In the genomic region with DNA sequence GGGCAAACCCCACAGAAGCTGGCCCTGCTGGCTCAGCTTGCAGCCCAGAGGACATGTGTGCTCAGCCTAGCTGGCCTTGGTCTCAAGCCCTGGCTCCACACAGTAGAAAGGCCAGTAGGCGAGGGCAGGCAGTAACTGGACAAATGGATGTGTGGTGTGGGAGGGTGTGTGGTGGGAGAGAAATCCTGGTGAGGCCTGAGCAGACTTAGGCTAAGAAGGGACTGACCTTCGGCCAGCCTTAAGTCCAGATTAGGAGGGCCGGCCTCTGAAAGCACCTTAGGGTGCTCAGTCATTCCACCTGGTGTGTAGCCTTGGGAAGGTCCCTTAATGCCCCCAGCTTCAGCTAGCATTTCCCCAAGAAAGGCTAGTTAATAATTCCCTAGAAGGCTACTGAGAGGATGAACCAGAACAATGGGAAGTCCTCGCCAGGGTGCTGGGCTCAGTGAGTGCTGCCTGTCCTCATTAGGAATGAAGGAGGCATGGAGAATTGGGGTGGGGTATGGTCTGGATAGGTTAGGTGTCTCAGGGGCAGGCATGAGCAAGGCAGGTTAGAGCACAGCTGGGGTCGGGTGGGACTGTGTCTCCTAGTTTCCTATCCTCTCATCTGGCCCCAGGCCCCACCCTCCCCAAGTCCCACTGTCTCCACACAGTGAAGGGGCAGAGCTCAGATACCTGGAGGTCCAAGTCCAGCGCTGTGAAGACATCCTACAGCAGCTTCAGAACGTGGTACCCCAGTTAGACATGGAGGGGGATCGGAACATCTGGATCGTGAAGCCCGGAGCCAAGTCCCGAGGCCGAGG, we compare ENCODE assay signal across 17 mouse cellular contexts. TPM values are rescaled to one million over a fixed set of nuclear protein-coding genes. Genes with fewer than 3 reads are reported as not detected.
DNase-seq lines count a peak whose midpoint lies in the region; ATAC-seq lines count a peak whose summit lies in the region.
"Had no signal": no experiment of that assay in that cellular context is flagged by ENCODE, and none has a peak within 500 bp of the region (broad histone marks: within the 10 kb centered on the region; RNA-seq: fewer than 3 reads in every experiment).

No protein-coding gene starts in this region.

- H3K36me3 ChIP-seq in heart, embryonic 12.5 days, result peaks cover 14% of the 10 kb centered on the region; the same call in 1 of the 2 replicates
- peaks cover 35% of the 10 kb centered on the region for H3K36me3 ChIP-seq in midbrain, embryonic 13.5 days
- H3K36me3 ChIP-seq in midbrain, embryonic 14.5 days (ENCODE audit: control insufficient read depth, insufficient read depth, low read length), result peaks cover 19% of the 10 kb centered on the region
- no peaks in the 10 kb centered on the region for H3K36me3 ChIP-seq in kidney, embryonic 14.5 days (ENCODE audit: control insufficient read depth, insufficient read depth, low read length)

- DNase-seq in heart, postnatal 14 days, result no peak
- no peak for DNase-seq in midbrain, embryonic 14.5 days
- DNase-seq in yolk sac, embryonic 10.5 days (ENCODE audit: low spot score), result peak; percentile 82
- DNase-seq in adrenal gland, adult 18-20 months (ENCODE audit: low spot score in 2 of 2), result no peak
- no peak for DNase-seq in lung, postnatal 10 days
- DNase-seq: B cell, adult 2 months; cerebellum, adult 9-10 months; heart, postnatal 10 days; thymus, adult 2 months had no signal

- intact Hi-C loops in heart, postnatal 14 days (cut with DNase I), result no loop called here

- H3K4me2 ChIP-seq in heart, embryonic 12.5 days, result no peak overlapping the region
- no peak overlapping the region for H3K4me2 ChIP-seq in midbrain, embryonic 13.5 days (replicated peaks)
- H3K4me2 ChIP-seq in midbrain, embryonic 14.5 days (ENCODE audit: low read length), result no peak overlapping the region
- H3K4me2 ChIP-seq in kidney, embryonic 14.5 days (replicated peaks; ENCODE audit: low read depth, low read length), result no peak overlapping the region

- 70% methylated on average over 12 of the region's 12 CpGs for WGBS in heart, embryonic 12.5 days
- WGBS in midbrain, embryonic 13.5 days, result 77% methylated on average over 12 of the region's 12 CpGs
- WGBS in midbrain, embryonic 14.5 days, result 79% methylated on average over 12 of the region's 12 CpGs
- WGBS in kidney, embryonic 14.5 days, result 82% methylated on average over 12 of the region's 12 CpGs

- no peak overlapping the region for H3K27ac ChIP-seq in heart, embryonic 12.5 days (ENCODE audit: poor library complexity, severe bottlenecking)
- no peak overlapping the region for H3K27ac ChIP-seq in midbrain, embryonic 13.5 days
- H3K27ac ChIP-seq in midbrain, embryonic 14.5 days (replicated peaks; ENCODE audit: low read depth, low read length), result no peak overlapping the region
- H3K27ac ChIP-seq in kidney, embryonic 14.5 days (ENCODE audit: low read depth, low read length), result no peak overlapping the region

- H3K4me3 ChIP-seq in heart, embryonic 12.5 days, result no peak overlapping the region
- H3K4me3 ChIP-seq in midbrain, embryonic 13.5 days (replicated peaks), result no peak overlapping the region
- H3K4me3 ChIP-seq in midbrain, embryonic 14.5 days (replicated peaks; ENCODE audit: low read depth, low read length), result no peak overlapping the region
- no peak overlapping the region for H3K4me3 ChIP-seq in kidney, embryonic 14.5 days (ENCODE audit: low read length)
- H3K4me3 ChIP-seq: erythroblast, embryonic 14.5 days had no signal

- H3K27me3 ChIP-seq in heart, embryonic 12.5 days (replicated peaks), result no peaks in the 10 kb centered on the region
- no peaks in the 10 kb centered on the region for H3K27me3 ChIP-seq in midbrain, embryonic 13.5 days
- no peaks in the 10 kb centered on the region for H3K27me3 ChIP-seq in midbrain, embryonic 14.5 days (ENCODE audit: control insufficient read depth, insufficient read depth, low read length)
- no peaks in the 10 kb centered on the region for H3K27me3 ChIP-seq in kidney, embryonic 14.5 days (ENCODE audit: control insufficient read depth, insufficient read depth, low read length)

- H3K4me1 ChIP-seq in heart, embryonic 12.5 days (replicated peaks), result no peaks in the 10 kb centered on the region
- H3K4me1 ChIP-seq in midbrain, embryonic 13.5 days (replicated peaks), result peaks cover 3% of the 10 kb centered on the region; the same call in 1 of the 2 replicates
- H3K4me1 ChIP-seq in midbrain, embryonic 14.5 days (ENCODE audit: control insufficient read depth, insufficient read depth, low read length), result no peaks in the 10 kb centered on the region
- H3K4me1 ChIP-seq in kidney, embryonic 14.5 days (ENCODE audit: control insufficient read depth, insufficient read depth, low read length), result no peaks in the 10 kb centered on the region

- H3K9me3 ChIP-seq in heart, embryonic 12.5 days (replicated peaks), result no peaks in the 10 kb centered on the region
- no peaks in the 10 kb centered on the region for H3K9me3 ChIP-seq in midbrain, embryonic 13.5 days
- H3K9me3 ChIP-seq in midbrain, embryonic 14.5 days (ENCODE audit: control insufficient read depth, low read length), result no peaks in the 10 kb centered on the region
- H3K9me3 ChIP-seq in kidney, embryonic 14.5 days (ENCODE audit: control insufficient read depth, low read length), result no peaks in the 10 kb centered on the region

- H3K9ac ChIP-seq in heart, embryonic 12.5 days, result no peak overlapping the region
- 0 out of 2 replicates have a peak overlapping the region, but pooled peaks have one; percentile 23 for H3K9ac ChIP-seq in midbrain, embryonic 13.5 days (replicated peaks)
- H3K9ac ChIP-seq in midbrain, embryonic 14.5 days (replicated peaks; ENCODE audit: low read length), result no peak overlapping the region
- no peak overlapping the region for H3K9ac ChIP-seq in kidney, embryonic 14.5 days (ENCODE audit: low read depth, low read length)

- ATAC-seq in heart, embryonic 12.5 days (ENCODE audit: insufficient number of reproducible peaks, low FRiP score), result peak; percentile 13; the same call in 1 of the 2 replicates
- 0 out of 2 replicates have a peak, but pooled peaks have one; percentile 40 for ATAC-seq in midbrain, embryonic 13.5 days
- no peak for ATAC-seq in midbrain, embryonic 14.5 days (ENCODE audit: low FRiP score, low TSS enrichment)
- peak; percentile 50; the same call in 1 of the 2 replicates for ATAC-seq in kidney, embryonic 14.5 days (ENCODE audit: low FRiP score, low TSS enrichment)

RNA-seq across cellular contexts. Expression of a gene that starts 14.3 kb away (rescaled TPM):
- 15.2 and 16.0 TPM in 2 replicates for polyA plus RNA-seq in heart, embryonic 12.5 days (2016; fragmentation: Nextera tagmentation; extraction: Ambion mirVana)
- total RNA-seq in heart, postnatal 14 days (2021), result 10 to 100 TPM in 1 of 2 experiments, 1 to 10 TPM in 1; 10.0 to 12.2 TPM
- polyA plus RNA-seq in midbrain, embryonic 13.5 days (2015; fragmentation: Nextera tagmentation; extraction: Ambion mirVana), result 20.8 and 23.0 TPM in 2 replicates
- polyA plus RNA-seq in midbrain, embryonic 14.5 days (2014; fragmentation: Nextera tagmentation; extraction: Ambion mirVana), result 20.7 and 24.6 TPM in 2 replicates
- polyA plus RNA-seq in kidney, embryonic 14.5 days (2014; fragmentation: Nextera tagmentation; extraction: Ambion mirVana), result 29.0 and 30.5 TPM in 2 replicates
- total RNA-seq in adrenal gland, adult 18-20 months (2021), result 1 to 10 TPM; 6.3 to 8.5 TPM

RNA-seq across cellular contexts. Expression of a gene that starts 15.8 kb away (rescaled TPM):
- 1.6 and 2.5 TPM in 2 replicates for polyA plus RNA-seq in heart, embryonic 12.5 days (2016; fragmentation: Nextera tagmentation; extraction: Ambion mirVana)
- 1 to 10 TPM; 1.8 to 2.1 TPM for total RNA-seq in heart, postnatal 14 days (2021)
- 10.8 and 11.4 TPM in 2 replicates for polyA plus RNA-seq in midbrain, embryonic 13.5 days (2015; fragmentation: Nextera tagmentation; extraction: Ambion mirVana)
- 7.3 and 7.8 TPM in 2 replicates for polyA plus RNA-seq in midbrain, embryonic 14.5 days (2014; fragmentation: Nextera tagmentation; extraction: Ambion mirVana)
- 2.0 and 2.4 TPM in 2 replicates for polyA plus RNA-seq in kidney, embryonic 14.5 days (2014; fragmentation: Nextera tagmentation; extraction: Ambion mirVana)
- total RNA-seq in adrenal gland, adult 18-20 months (2021), result 1 to 10 TPM; 3.0 to 4.0 TPM

RNA-seq across cellular contexts. Expression of a gene that starts 26.9 kb away (rescaled TPM):
- 274 and 285 TPM in 2 replicates for polyA plus RNA-seq in heart, embryonic 12.5 days (2016; fragmentation: Nextera tagmentation; extraction: Ambion mirVana)
- 10 to 100 TPM; 78.0 to 99.5 TPM for total RNA-seq in heart, postnatal 14 days (2021)
- polyA plus RNA-seq in midbrain, embryonic 13.5 days (2015; fragmentation: Nextera tagmentation; extraction: Ambion mirVana), result 393 and 407 TPM in 2 replicates
- 234 and 394 TPM in 2 replicates for polyA plus RNA-seq in midbrain, embryonic 14.5 days (2014; fragmentation: Nextera tagmentation; extraction: Ambion mirVana)
- 230 and 351 TPM in 2 replicates for polyA plus RNA-seq in kidney, embryonic 14.5 days (2014; fragmentation: Nextera tagmentation; extraction: Ambion mirVana)
- 100 to 1,000 TPM; 184 to 190 TPM for total RNA-seq in adrenal gland, adult 18-20 months (2021)

RNA-seq across cellular contexts. Expression of a gene that starts 27.2 kb away (rescaled TPM):
- polyA plus RNA-seq in heart, embryonic 12.5 days (2016; fragmentation: Nextera tagmentation; extraction: Ambion mirVana), result 40.1 and 42.2 TPM in 2 replicates
- 10 to 100 TPM; 19.7 to 22.2 TPM for total RNA-seq in heart, postnatal 14 days (2021)
- 64.5 and 74.7 TPM in 2 replicates for polyA plus RNA-seq in midbrain, embryonic 13.5 days (2015; fragmentation: Nextera tagmentation; extraction: Ambion mirVana)
- 72.2 and 81.9 TPM in 2 replicates for polyA plus RNA-seq in midbrain, embryonic 14.5 days (2014; fragmentation: Nextera tagmentation; extraction: Ambion mirVana)
- 59.9 and 65.8 TPM in 2 replicates for polyA plus RNA-seq in kidney, embryonic 14.5 days (2014; fragmentation: Nextera tagmentation; extraction: Ambion mirVana)
- total RNA-seq in adrenal gland, adult 18-20 months (2021), result 10 to 100 TPM; 31.9 to 36.1 TPM

RNA-seq across cellular contexts. Expression of a gene that starts 30.7 kb away (rescaled TPM):
- not detected in 2 replicates for polyA plus RNA-seq in heart, embryonic 12.5 days (2016; fragmentation: Nextera tagmentation; extraction: Ambion mirVana)
- 10 to 100 TPM in 1 of 2 experiments, 1 to 10 TPM in 1; 4.4 to 17.1 TPM for total RNA-seq in heart, postnatal 14 days (2021)
- 0.12 TPM in 1 of 2 replicates, not detected in the other for polyA plus RNA-seq in midbrain, embryonic 13.5 days (2015; fragmentation: Nextera tagmentation; extraction: Ambion mirVana)
- not detected in 2 replicates for polyA plus RNA-seq in midbrain, embryonic 14.5 days (2014; fragmentation: Nextera tagmentation; extraction: Ambion mirVana)
- not detected in 2 replicates for polyA plus RNA-seq in kidney, embryonic 14.5 days (2014; fragmentation: Nextera tagmentation; extraction: Ambion mirVana)
- 100 to 1,000 TPM; 321 to 750 TPM for total RNA-seq in adrenal gland, adult 18-20 months (2021)
- total RNA-seq: granulocyte monocyte progenitor cell, adult 5-6 weeks; layer of hippocampus, adult 8-10 months; left cerebral cortex, postnatal 25 days; megakaryocyte progenitor cell, adult 5-6 weeks had no signal
- polyA plus RNA-seq: erythroblast, embryonic 14.5 days had no signal
